Mouse (Mus musculus): ENCODE measurements around the gene Zfp599. TPM values are rescaled to one million over a fixed set of nuclear protein-coding genes. Genes with fewer than 3 reads are reported as not detected.

Zfp599 gene
- total and polyA plus RNA-seq, 3 experiments: 2.1 to 2.3 (median 2.2) TPM

DNA sequence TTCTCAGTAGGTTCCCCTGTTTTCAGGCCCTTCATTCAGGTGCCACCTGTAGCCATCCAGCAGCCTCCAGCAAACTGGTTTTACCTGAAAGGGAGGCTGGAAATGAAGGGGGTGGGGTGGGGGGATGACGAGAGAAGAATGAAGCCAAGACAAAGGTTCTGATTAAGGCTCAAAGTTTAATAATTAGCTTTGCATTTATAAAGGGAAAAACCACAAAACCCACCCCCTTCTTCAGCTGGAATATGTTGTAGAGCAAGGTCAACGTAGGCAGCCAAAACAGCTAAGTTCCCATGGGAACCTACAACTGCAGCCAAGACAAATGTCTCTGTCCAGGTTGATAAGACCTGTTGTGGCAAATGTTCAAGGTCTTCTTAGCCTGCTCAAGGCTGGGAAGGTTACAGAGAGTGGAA, 45.9 kb downstream of the Zfp599 start:
- no peak overlapping the region for H3K4me3 ChIP-seq (replicated peaks in 1 of 3; ENCODE audit: low read depth in 2 of 3, low read length in 2 of 3, poor library complexity in 1 of 3)
- dilution Hi-C loops (cut with MboI; ENCODE audit: extremely low pct_ligation_motif_present, extremely low pct_unique_long_range_greater_than_20kb, low sequenced_read_pairs) (no loop called here), in situ Hi-C loops (cut with MboI; ENCODE audit: low pct_ligation_motif_present, low pct_unique_long_range_greater_than_20kb, low sequenced_read_pairs) (loop anchor here (10.0 kb wide), 1 partner anchor 59 kb away; the partner anchor contains the start of gene Pigyl)

More for the DNA sequence above, 45.9 kb downstream of the Zfp599 start:
- TF ChIP-seq ZC3H11A (IDR thresholded peaks at IDR 0.05; ENCODE audit: low read depth, low read length) (no peak), MYC (IDR thresholded peaks at IDR 0.05; ENCODE audit: low read depth, low read length) (no peak), POLR2A (IDR thresholded peaks at IDR 0.05; ENCODE audit: low read depth, low read length) (no peak), KAT2A (IDR thresholded peaks at IDR 0.05; ENCODE audit: insufficient replicate concordance, low read length) (no peak), GABPA (IDR thresholded peaks at IDR 0.05; ENCODE audit: insufficient replicate concordance, low read depth, low read length) (no peak)
- no peak for DNase-seq (ENCODE audit: extremely low read depth)
- H3K27ac ChIP-seq (ENCODE audit: insufficient read depth, low read depth): no peak overlapping the region
- no peak overlapping the region for H3K9ac ChIP-seq (ENCODE audit: insufficient read depth, low read depth)
- H3K79me2 ChIP-seq (replicated peaks; ENCODE audit: control insufficient read depth, extremely low read depth, insufficient read depth, poor library complexity, severe bottlenecking): no peaks in the 10 kb centered on the region
- H3K36me3 ChIP-seq (replicated peaks in 1 of 2; ENCODE audit: control insufficient read depth in 1 of 2, insufficient read depth in 1 of 2, low read length in 1 of 2): no peaks in the 10 kb centered on the region
- H3K27me3 ChIP-seq (replicated peaks): peaks cover 3% of the 10 kb centered on the region
- H3K9me3 ChIP-seq (replicated peaks; ENCODE audit: low read length): no peaks in the 10 kb centered on the region
- no peak overlapping the region for H3K4me2 ChIP-seq (ENCODE audit: insufficient read depth, low read depth, poor library complexity, severe bottlenecking)
- H3K4me1 ChIP-seq (ENCODE audit: control insufficient read depth in 1 of 2, insufficient read depth in 2 of 2): peaks cover 2 to 13% of the 10 kb centered on the region in 2 experiments; a peak in 3 of 4 replicates

Other genes starting within 250 kb of the Zfp599 start
- 0.04 TPM in 1 of 2 replicates, not detected in the other for gene Elavl3, start 207.9 kb downstream of the Zfp599 start, total RNA-seq (2012; rRNA removed)
- not detected in 2 replicates for gene Elavl3, start 207.9 kb downstream of the Zfp599 start, total RNA-seq (2014; rRNA removed)
- 0.06 and 0.10 TPM in 2 replicates for gene Elavl3, start 207.9 kb downstream of the Zfp599 start, polyA plus RNA-seq (2012; ENCODE audit: insufficient read length, low read depth)
- not detected in 2 replicates for gene Gm49318, start 188.6 kb downstream of the Zfp599 start, total RNA-seq (2012; rRNA removed)
- not detected in 2 replicates for gene Gm49318, start 188.6 kb downstream of the Zfp599 start, total RNA-seq (2014; rRNA removed)
- not detected in 2 replicates for gene Gm49318, start 188.6 kb downstream of the Zfp599 start, polyA plus RNA-seq (2012; ENCODE audit: insufficient read length, low read depth)
- gene Zfp653, start 188.5 kb downstream of the Zfp599 start, total RNA-seq (2012; rRNA removed): 8.9 and 9.0 TPM in 2 replicates
- gene Zfp653, start 188.5 kb downstream of the Zfp599 start, total RNA-seq (2014; rRNA removed): 9.3 and 10.4 TPM in 2 replicates
- 10.1 and 11.4 TPM in 2 replicates for gene Zfp653, start 188.5 kb downstream of the Zfp599 start, polyA plus RNA-seq (2012; ENCODE audit: insufficient read length, low read depth)
- 57.1 and 59.4 TPM in 2 replicates for gene Ecsit, start 174.5 kb downstream of the Zfp599 start, total RNA-seq (2012; rRNA removed)
- 37.7 and 38.7 TPM in 2 replicates for gene Ecsit, start 174.5 kb downstream of the Zfp599 start, total RNA-seq (2014; rRNA removed)
- gene Ecsit, start 174.5 kb downstream of the Zfp599 start, polyA plus RNA-seq (2012; ENCODE audit: insufficient read length, low read depth): 45.2 and 48.5 TPM in 2 replicates
- not detected in 2 replicates for gene Cnn1, start 160.7 kb downstream of the Zfp599 start, total RNA-seq (2012; rRNA removed)
- not detected in 2 replicates for gene Cnn1, start 160.7 kb downstream of the Zfp599 start, total RNA-seq (2014; rRNA removed)
- not detected in 2 replicates for gene Cnn1, start 160.7 kb downstream of the Zfp599 start, polyA plus RNA-seq (2012; ENCODE audit: insufficient read length, low read depth)
- gene Elof1, start 142.7 kb downstream of the Zfp599 start, total RNA-seq (2012; rRNA removed): 111 and 148 TPM in 2 replicates
- gene Elof1, start 142.7 kb downstream of the Zfp599 start, total RNA-seq (2014; rRNA removed): 120 and 142 TPM in 2 replicates
- 96.9 and 107 TPM in 2 replicates for gene Elof1, start 142.7 kb downstream of the Zfp599 start, polyA plus RNA-seq (2012; ENCODE audit: insufficient read length, low read depth)
- 0.29 and 0.34 TPM in 2 replicates for gene Acp5, start 124.2 kb downstream of the Zfp599 start, total RNA-seq (2012; rRNA removed)
- not detected in 2 replicates for gene Acp5, start 124.2 kb downstream of the Zfp599 start, total RNA-seq (2014; rRNA removed)
- gene Acp5, start 124.2 kb downstream of the Zfp599 start, polyA plus RNA-seq (2012; ENCODE audit: insufficient read length, low read depth): 0.30 TPM in 1 of 2 replicates, not detected in the other
- gene Pigyl, start 103.0 kb downstream of the Zfp599 start, total RNA-seq (2012; rRNA removed): 22.4 and 24.9 TPM in 2 replicates
- gene Pigyl, start 103.0 kb downstream of the Zfp599 start, total RNA-seq (2014; rRNA removed): 4.3 and 5.0 TPM in 2 replicates
- gene Pigyl, start 103.0 kb downstream of the Zfp599 start, polyA plus RNA-seq (2012; ENCODE audit: insufficient read length, low read depth): 17.7 and 22.8 TPM in 2 replicates
- not detected in 2 replicates for gene Zfp872, start 71.8 kb downstream of the Zfp599 start, total RNA-seq (2012; rRNA removed)
- not detected in 2 replicates for gene Zfp872, start 71.8 kb downstream of the Zfp599 start, total RNA-seq (2014; rRNA removed)
- gene Zfp872, start 71.8 kb downstream of the Zfp599 start, polyA plus RNA-seq (2012; ENCODE audit: insufficient read length, low read depth): not detected in 2 replicates
- gene Zfp809, start 34.2 kb downstream of the Zfp599 start, total RNA-seq (2012; rRNA removed): 14.0 and 14.2 TPM in 2 replicates
- gene Zfp809, start 34.2 kb downstream of the Zfp599 start, total RNA-seq (2014; rRNA removed): 11.4 and 13.9 TPM in 2 replicates
- 23.8 and 24.1 TPM in 2 replicates for gene Zfp809, start 34.2 kb downstream of the Zfp599 start, polyA plus RNA-seq (2012; ENCODE audit: insufficient read length, low read depth)
- 7.1 and 7.2 TPM in 2 replicates for gene Zfp810, start 47.8 kb upstream of the Zfp599 start, total RNA-seq (2012; rRNA removed)
- gene Zfp810, start 47.8 kb upstream of the Zfp599 start, total RNA-seq (2014; rRNA removed): 7.5 and 9.7 TPM in 2 replicates
- 4.0 and 4.3 TPM in 2 replicates for gene Zfp810, start 47.8 kb upstream of the Zfp599 start, polyA plus RNA-seq (2012; ENCODE audit: insufficient read length, low read depth)
- 12.2 and 14.6 TPM in 2 replicates for gene Anln, start 129.3 kb upstream of the Zfp599 start, total RNA-seq (2012; rRNA removed)
- gene Anln, start 129.3 kb upstream of the Zfp599 start, total RNA-seq (2014; rRNA removed): 15.7 and 16.2 TPM in 2 replicates
- 12.3 and 14.9 TPM in 2 replicates for gene Anln, start 129.3 kb upstream of the Zfp599 start, polyA plus RNA-seq (2012; ENCODE audit: insufficient read length, low read depth)
- 0.46 and 0.93 TPM in 2 replicates for gene 9530077C05Rik, start 151.6 kb upstream of the Zfp599 start, total RNA-seq (2012; rRNA removed)
- gene 9530077C05Rik, start 151.6 kb upstream of the Zfp599 start, total RNA-seq (2014; rRNA removed): 0.71 and 0.78 TPM in 2 replicates
- 0.27 and 1.4 TPM in 2 replicates for gene 9530077C05Rik, start 151.6 kb upstream of the Zfp599 start, polyA plus RNA-seq (2012; ENCODE audit: insufficient read length, low read depth)
- gene Gm17545, start 194.4 kb upstream of the Zfp599 start, total RNA-seq (2012; rRNA removed): not detected in 2 replicates
- gene Gm17545, start 194.4 kb upstream of the Zfp599 start, total RNA-seq (2014; rRNA removed): not detected in 2 replicates
- not detected in 2 replicates for gene Gm17545, start 194.4 kb upstream of the Zfp599 start, polyA plus RNA-seq (2012; ENCODE audit: insufficient read length, low read depth)
- gene Rp9, start 209.8 kb upstream of the Zfp599 start, total RNA-seq (2012; rRNA removed): 75.5 and 86.9 TPM in 2 replicates
- gene Rp9, start 209.8 kb upstream of the Zfp599 start, total RNA-seq (2014; rRNA removed): 64.2 and 82.1 TPM in 2 replicates
- 75.9 and 85.0 TPM in 2 replicates for gene Rp9, start 209.8 kb upstream of the Zfp599 start, polyA plus RNA-seq (2012; ENCODE audit: insufficient read length, low read depth)
- gene Bbs9, start 215.8 kb upstream of the Zfp599 start, total RNA-seq (2012; rRNA removed): 8.1 and 9.1 TPM in 2 replicates
- 7.8 and 8.5 TPM in 2 replicates for gene Bbs9, start 215.8 kb upstream of the Zfp599 start, total RNA-seq (2014; rRNA removed)
- 6.9 and 8.5 TPM in 2 replicates for gene Bbs9, start 215.8 kb upstream of the Zfp599 start, polyA plus RNA-seq (2012; ENCODE audit: insufficient read length, low read depth)

Measured in CH12.LX (cell line).